Mouse (Mus musculus) liver, embryonic 11.5 days (tissue): Measurements from ENCODE around the gene Tspan31. TPM values are rescaled to one million over a fixed set of nuclear protein-coding genes. Genes with fewer than 3 reads are reported as not detected.
"Not testable (repeated sequence)": the region's sequence is repeated elsewhere in the genome, so short reads cannot be mapped to it uniquely, and the experiment has no call there.

ENCODE experiments used
- ATAC-seq: fragments of 200-750 bp; cut with Nextera tagmentation; replicated peaks from 2 replicates; pipeline ENCODE4 v1.8.0; 2017; ENCODE audit warnings: moderate number of reproducible peaks, mild to moderate bottlenecking, moderate TSS enrichment, moderate library complexity; ENCODE audit not compliant: low FRiP score
- DNase-seq: peaks from one replicate; pipeline ENCODE4 v3.0.0-alpha.2; 2017; ENCODE audit warnings: low spot score
- H3K27ac ChIP-seq: fragments of 300-500 bp; sonication (generic); 2 replicates; pipeline ENCODE4 v1.5.1; 2014; ENCODE audit warnings: mild to moderate bottlenecking, low read depth, low read length, control low read depth
- H3K27me3 ChIP-seq: fragments of 300-500 bp; sonication (generic); replicated peaks from 2 replicates; pipeline ENCODE4 v1.6.1; 2014; ENCODE audit warnings: low read length, mixed read lengths; ENCODE audit not compliant: control insufficient read depth, insufficient read depth
- H3K36me3 ChIP-seq: fragments of 300-500 bp; sonication (generic); 2 replicates; pipeline ENCODE4 v1.6.1; 2014; ENCODE audit warnings: mild to moderate bottlenecking, low read length, moderate library complexity, mixed read lengths; ENCODE audit not compliant: control insufficient read depth, insufficient read depth
- H3K4me1 ChIP-seq: fragments of 300-500 bp; sonication (generic); replicated peaks from 2 replicates; pipeline ENCODE4 v1.6.1; 2014; ENCODE audit warnings: low read length, mixed read lengths; ENCODE audit not compliant: control insufficient read depth, insufficient read depth
- H3K4me2 ChIP-seq: fragments of 300-500 bp; sonication (generic); 2 replicates; pipeline ENCODE4 v1.6.1; 2014; ENCODE audit warnings: mild to moderate bottlenecking, control low read depth, moderate library complexity
- H3K4me3 ChIP-seq: fragments of 300-500 bp; sonication (generic); 2 replicates; pipeline ENCODE4 v1.5.1; 2014; ENCODE audit warnings: low read depth, low read length, control low read depth
- H3K9ac ChIP-seq: fragments of 300-500 bp; sonication (generic); 2 replicates; pipeline ENCODE4 v1.6.1; 2014; ENCODE audit warnings: low read depth, low read length, control low read depth
- H3K9me3 ChIP-seq: fragments of 300-500 bp; sonication (generic); 2 replicates; pipeline ENCODE4 v1.6.1; 2016; ENCODE audit warnings: low read length, inconsistent platforms, mixed read lengths; ENCODE audit not compliant: control insufficient read depth
- WGBS: fragments of 180-500 bp; shearing (Covaris S2); extraction: QIAGEN DNeasy Blood & Tissue Kit; methylation state at CpG from one replicate; pipeline ENCODE4 v1.1.7; 2014; 5-methylcytosine and 5-hydroxymethylcytosine counted together
- polyA plus RNA-seq: library from polyadenylated mRNA; unstranded; fragments of >200 nt; fragmentation: Nextera tagmentation; extraction: Ambion mirVana; gene quantifications from 2 replicates; pipeline ENCODE4 v1.2.1, GENCODE M21; 2014

The Tspan31 gene
- polyA plus RNA-seq, 1 experiment from 2014 or later = 121 TPM

- no peaks in the 10 kb centered on the region for H3K9me3 ChIP-seq
- H3K27me3 ChIP-seq = peaks cover 32% of the 10 kb centered on the region
- WGBS = 34% methylated on average over 9 of the region's 9 CpGs
- ATAC-seq (no peak; the same call in 1 of the 2 replicates), DNase-seq (no peak)
- peak within 1 kb of the TSS; percentile 53; the same call in 1 of the 2 replicates for H3K9ac ChIP-seq
- H3K4me2 ChIP-seq = peak within 1 kb of the TSS; percentile 56
- peak within 1 kb of the TSS; percentile 38 for H3K4me3 ChIP-seq
- H3K4me1 ChIP-seq = peaks cover 21% of the 10 kb centered on the region
- H3K36me3 ChIP-seq = no peaks in the 10 kb centered on the region
- H3K27ac ChIP-seq = no peak within 1 kb of the TSS
Measured at GRCm38 (mm10) chr10:127075080-127075479, 5.0 kb upstream of the Tspan31 start, which contains the start of gene Agap2. TSS of gene Agap2 (plus strand) at chr10:127075284.

GRCm38 (mm10) chr10:127073981-127074380 is 3.9 kb upstream of the Tspan31 start:
- H3K4me2 ChIP-seq = no peak overlapping the region
- no peak overlapping the region for H3K4me3 ChIP-seq
- WGBS = 98% methylated on average over 1 of the region's 1 CpGs
- DNase-seq (no peak), ATAC-seq (no peak)
- no peaks in the 10 kb centered on the region for H3K9me3 ChIP-seq
- H3K27me3 ChIP-seq = peaks cover 21% of the 10 kb centered on the region
- H3K27ac ChIP-seq = no peak overlapping the region
- H3K9ac ChIP-seq = no peak overlapping the region
- no peaks in the 10 kb centered on the region for H3K36me3 ChIP-seq
- H3K4me1 ChIP-seq = peaks cover 21% of the 10 kb centered on the region

GRCm38 (mm10) chr10:127072969-127073368 is 2.9 kb upstream of the Tspan31 start:
- H3K27ac ChIP-seq, ATAC-seq, H3K36me3 ChIP-seq, H3K4me2 ChIP-seq, H3K4me3 ChIP-seq, H3K9ac ChIP-seq, H3K9me3 ChIP-seq, DNase-seq: not testable (repeated sequence)
- WGBS = 66% methylated on average over 2 of the region's 2 CpGs
- Histone ChIP-seq H3K27me3 (peaks cover 11% of the 10 kb centered on the region), H3K4me1 (peaks cover 24% of the 10 kb centered on the region)

DNA sequence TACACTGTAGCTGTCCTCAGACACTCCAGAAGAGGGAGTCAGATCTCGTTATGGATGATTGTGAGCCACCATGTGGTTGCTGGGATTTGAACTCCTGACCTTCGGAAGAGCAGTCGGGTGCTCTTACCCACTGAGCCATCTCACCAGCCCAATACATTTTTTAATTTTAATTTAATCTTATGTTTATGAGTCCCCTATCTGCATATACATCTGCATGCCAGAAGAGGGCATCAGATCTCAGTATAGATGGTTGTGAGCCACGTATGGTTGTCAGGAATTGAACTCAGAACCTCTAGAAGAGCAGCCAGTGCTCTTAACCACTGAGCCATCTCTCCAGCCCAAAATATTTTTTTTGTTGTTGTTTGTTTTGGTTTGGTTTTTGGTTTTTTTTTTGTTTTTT is 2.2 kb upstream of the Tspan31 start:
- H3K9ac ChIP-seq, H3K9me3 ChIP-seq, H3K36me3 ChIP-seq, H3K27me3 ChIP-seq, H3K4me2 ChIP-seq, DNase-seq, ATAC-seq, H3K4me3 ChIP-seq, H3K27ac ChIP-seq: not testable (repeated sequence)
- 85% methylated on average over 4 of the region's 4 CpGs for WGBS
- H3K4me1 ChIP-seq = peaks cover 22% of the 10 kb centered on the region

- Histone ChIP-seq H3K27ac (no peak overlapping the region), H3K4me2 (peak overlapping the region; percentile 96), H3K9me3 (no peaks in the 10 kb centered on the region), H3K9ac (peak overlapping the region; percentile 69), H3K4me3 (peak overlapping the region; percentile 80), H3K4me1 (peaks cover 21% of the 10 kb centered on the region), H3K27me3 (peaks cover 2% of the 10 kb centered on the region; the same call in 1 of the 2 replicates), H3K36me3 (peaks cover 18% of the 10 kb centered on the region)
- 60% methylated on average over 9 of the region's 9 CpGs for WGBS
- no peak for ATAC-seq
- no peak for DNase-seq
Measured at GRCm38 (mm10) chr10:127071203-127071602, 1.1 kb upstream of the Tspan31 start.

- Histone ChIP-seq H3K9ac (peak overlapping the region; percentile 77), H3K27me3 (no peaks in the 10 kb centered on the region), H3K4me2 (peak overlapping the region; percentile 96), H3K27ac (peak overlapping the region; percentile 79), H3K9me3 (no peaks in the 10 kb centered on the region), H3K36me3 (peaks cover 34% of the 10 kb centered on the region), H3K4me1 (peaks cover 34% of the 10 kb centered on the region), H3K4me3 (peak overlapping the region; percentile 80)
- WGBS = 6% methylated on average over 30 of the region's 30 CpGs
- DNase-seq = no peak
- peak; percentile 25 for ATAC-seq
Measured at GRCm38 (mm10) chr10:127069281-127070189, 529 bp downstream of the Tspan31 start.

DNA sequence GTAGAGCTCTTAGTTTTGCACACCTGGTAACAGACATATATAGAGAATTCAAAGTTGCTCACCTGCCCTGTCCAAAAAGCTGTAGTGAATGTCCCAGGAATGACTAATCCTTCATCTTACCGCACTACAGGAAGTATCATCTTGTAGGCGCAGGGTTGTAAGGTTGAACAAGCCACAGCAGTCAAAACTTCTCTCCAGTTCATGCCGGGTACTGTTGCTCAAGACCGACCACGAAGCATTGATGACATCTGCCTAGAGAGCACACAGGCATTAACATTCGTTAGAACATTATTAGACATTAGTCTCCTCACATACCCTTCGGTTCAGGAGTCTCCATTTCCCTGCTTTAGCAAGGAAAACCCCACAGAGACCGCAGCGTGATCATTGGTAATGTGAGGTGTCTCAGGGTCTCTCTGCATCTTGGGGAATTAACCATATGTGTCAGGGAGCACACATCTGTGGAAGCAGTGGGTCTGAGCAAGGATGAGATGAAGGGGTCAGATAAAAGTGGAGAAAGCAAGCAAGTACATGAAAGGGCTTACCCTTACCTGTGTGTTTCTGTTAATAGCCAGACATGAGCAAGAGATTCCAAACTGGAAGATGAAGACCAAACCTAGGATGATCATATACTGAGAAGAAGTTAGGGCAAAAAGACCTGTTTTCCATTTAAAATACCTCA is 1.6 kb downstream of the Tspan31 start:
- peak overlapping the region; percentile 77 for H3K9ac ChIP-seq
- ATAC-seq (no peak), DNase-seq (no peak)
- H3K4me2 ChIP-seq = peak overlapping the region; percentile 96
- no peaks in the 10 kb centered on the region for H3K9me3 ChIP-seq
- H3K4me3 ChIP-seq = peak overlapping the region; percentile 80
- WGBS = 58% methylated on average over 9 of the region's 9 CpGs
- peaks cover 35% of the 10 kb centered on the region for H3K4me1 ChIP-seq
- peak overlapping the region; percentile 79 for H3K27ac ChIP-seq
- no peaks in the 10 kb centered on the region for H3K27me3 ChIP-seq
- H3K36me3 ChIP-seq = peaks cover 34% of the 10 kb centered on the region

DNA sequence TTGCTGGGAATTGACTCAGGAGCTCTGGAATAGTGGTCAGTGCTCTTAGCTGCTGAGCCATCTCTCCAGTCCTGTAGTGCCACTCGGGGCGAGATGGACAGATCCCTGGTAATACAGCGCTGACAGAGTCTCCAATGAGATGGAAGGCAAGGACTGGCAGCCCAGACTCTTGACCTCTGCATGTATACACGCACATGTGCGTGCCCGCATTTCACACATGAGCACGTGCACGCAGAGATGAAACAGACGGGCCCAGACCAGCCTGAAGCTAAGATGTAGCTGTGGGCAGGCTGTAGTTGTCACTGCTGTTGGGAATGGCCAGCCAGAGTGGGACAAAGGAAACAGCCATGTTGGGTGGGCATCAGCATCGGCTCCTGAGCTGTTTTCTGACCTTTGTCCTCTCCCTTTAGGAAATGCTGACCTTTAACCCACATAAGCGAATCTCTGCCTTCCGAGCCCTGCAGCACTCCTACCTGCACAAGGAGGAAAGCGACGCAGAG is 3.5 kb downstream of the Tspan31 start:
- DNase-seq (no peak), ATAC-seq (no peak)
- H3K4me2 ChIP-seq = no peak overlapping the region
- peak overlapping the region; percentile 11; the same call in 1 of the 2 replicates for H3K27ac ChIP-seq
- no peak overlapping the region for H3K9ac ChIP-seq
- peaks cover 34% of the 10 kb centered on the region for H3K36me3 ChIP-seq
- WGBS = 86% methylated on average over 14 of the region's 14 CpGs
- no peak overlapping the region for H3K4me3 ChIP-seq
- no peaks in the 10 kb centered on the region for H3K9me3 ChIP-seq
- peaks cover 3% of the 10 kb centered on the region; the same call in 1 of the 2 replicates for H3K27me3 ChIP-seq
- peaks cover 35% of the 10 kb centered on the region for H3K4me1 ChIP-seq
